Mouse (Mus musculus) liver, postnatal 0 days (tissue): ENCODE data around the gene Chek2.

Experiments
- CTCF ChIP-seq: sonication (generic); IDR thresholded peaks from 2 replicates; pipeline ENCODE4 v1.5.1; 2016; ENCODE audit warnings: antibody characterized with exemption, low read depth
- EP300 ChIP-seq: IDR thresholded peaks from 2 replicates; pipeline ENCODE4 v1.6.1; 2016; ENCODE audit warnings: antibody characterized with exemption, low read depth, mild to moderate bottlenecking

DNA sequence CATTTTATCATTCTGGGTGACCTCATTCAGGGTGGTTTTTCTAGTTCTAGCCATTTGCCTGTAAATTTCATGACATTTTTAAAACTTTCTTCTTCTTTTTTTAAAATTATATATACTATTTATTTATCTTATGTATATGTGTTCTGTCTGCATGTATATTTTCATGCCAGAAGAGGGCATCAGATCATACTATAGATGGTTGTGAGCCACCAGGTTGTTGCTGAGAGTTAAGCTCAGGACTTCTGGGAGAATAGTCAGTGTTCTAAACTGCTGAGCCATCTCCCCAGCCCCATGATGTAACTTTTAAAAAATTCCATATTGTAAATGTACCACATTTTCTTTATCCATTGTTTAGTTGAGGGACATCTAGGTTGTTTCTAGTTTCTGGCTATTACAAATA, 69.1 kb downstream of the Chek2 start:
- no peak for TF ChIP-seq EP300
- 0 out of 2 replicates have a peak, but pooled peaks have one; percentile 17 for TF ChIP-seq CTCF
